Mouse (Mus musculus) kidney, postnatal 36 days (tissue): ENCODE measurements around the gene Hmg20b.

Experiments
- DNase-seq, 2 experiments: peaks; one replicate each; pipeline ENCODE4 v3.0.0; 2021 to 2022; ENCODE audit warnings: mixed read lengths in 2 of 2

The Hmg20b gene

DNA sequence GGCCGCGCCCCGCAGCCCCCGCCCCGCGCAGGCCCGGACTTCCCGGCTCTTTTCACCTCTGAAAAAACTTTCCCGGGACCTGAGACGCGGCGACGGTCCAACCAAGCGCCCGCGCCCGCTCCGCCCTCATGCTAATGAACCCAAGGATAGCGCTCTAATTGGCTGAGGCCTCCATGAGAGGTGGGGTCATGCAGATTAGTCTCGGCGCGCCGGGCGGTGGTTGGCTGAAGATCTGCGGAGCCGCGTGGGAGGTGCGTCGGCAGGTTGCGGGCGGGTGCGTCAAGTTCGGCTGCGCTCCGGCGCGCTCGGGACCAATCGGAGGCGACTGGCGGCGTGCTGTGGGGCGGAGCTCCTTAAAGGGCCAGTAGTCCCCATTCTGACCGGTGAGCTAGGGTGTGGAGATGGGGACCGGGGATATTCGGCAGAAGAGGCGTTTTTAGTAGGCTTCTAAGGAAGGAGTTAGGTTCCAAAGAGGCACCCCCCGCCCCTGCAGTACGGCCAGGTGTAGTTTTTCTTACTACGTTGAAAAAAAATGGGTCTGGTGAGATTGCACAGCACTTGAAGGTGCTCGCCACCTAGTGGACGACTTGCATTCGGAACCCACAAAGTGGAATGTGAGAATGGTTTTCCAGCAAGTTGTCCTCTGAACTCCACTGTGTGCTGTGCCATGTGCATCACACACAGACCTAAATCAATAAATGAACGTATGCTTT is at the start of gene Hmg20b:
Gene Hmg20b (minus strand): TSS at position 130 of the 713 bp plus-strand sequence.
- peak; percentile 100 for DNase-seq

DNA sequence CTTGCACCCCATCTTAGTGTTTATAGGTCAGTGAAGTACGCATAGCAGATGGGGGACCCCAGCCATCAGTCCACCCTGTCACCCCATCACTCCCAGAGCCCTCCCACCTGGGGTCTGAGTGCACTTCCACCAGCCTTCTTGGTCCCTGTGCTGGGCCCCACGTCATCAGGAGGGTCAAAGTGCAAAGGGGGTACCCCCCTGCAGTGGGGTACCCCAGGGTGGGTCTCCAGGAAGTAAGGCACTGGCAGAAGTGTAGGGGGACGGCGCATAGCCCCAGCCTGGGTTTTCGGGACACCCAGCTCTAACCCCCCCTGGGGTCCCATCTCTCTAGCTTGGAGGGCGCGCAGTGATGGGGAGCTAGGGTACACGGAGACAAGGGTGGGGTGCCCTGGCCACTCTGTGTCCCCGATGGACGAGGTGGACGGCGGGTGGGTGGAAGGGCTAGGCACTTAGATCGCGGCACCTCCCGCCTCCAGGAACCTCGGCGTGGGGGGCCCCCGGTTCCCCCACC is 49.6 kb upstream of the Hmg20b start:
- no peak for DNase-seq

DNA sequence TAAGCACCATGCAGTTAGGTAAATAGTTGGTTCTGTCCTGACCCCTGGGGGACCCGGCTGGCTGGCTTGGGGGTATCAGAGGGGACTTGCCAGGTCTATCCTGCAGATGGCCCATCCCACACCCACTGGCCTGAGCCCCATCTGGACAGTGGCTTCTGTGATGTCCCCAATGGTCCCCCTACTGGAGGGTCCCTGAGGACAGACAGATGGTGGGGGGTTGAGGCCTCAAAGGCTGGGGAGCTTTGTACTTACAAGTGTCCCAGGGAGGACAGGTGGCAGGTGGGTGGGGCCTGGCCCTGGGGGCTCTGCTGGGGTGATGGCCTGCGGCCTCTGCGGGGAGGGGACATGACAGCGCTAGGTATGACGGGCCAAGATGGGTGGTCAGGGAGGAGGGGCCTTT is 49.0 kb upstream of the Hmg20b start:
- DNase-seq, result no peak

DNA sequence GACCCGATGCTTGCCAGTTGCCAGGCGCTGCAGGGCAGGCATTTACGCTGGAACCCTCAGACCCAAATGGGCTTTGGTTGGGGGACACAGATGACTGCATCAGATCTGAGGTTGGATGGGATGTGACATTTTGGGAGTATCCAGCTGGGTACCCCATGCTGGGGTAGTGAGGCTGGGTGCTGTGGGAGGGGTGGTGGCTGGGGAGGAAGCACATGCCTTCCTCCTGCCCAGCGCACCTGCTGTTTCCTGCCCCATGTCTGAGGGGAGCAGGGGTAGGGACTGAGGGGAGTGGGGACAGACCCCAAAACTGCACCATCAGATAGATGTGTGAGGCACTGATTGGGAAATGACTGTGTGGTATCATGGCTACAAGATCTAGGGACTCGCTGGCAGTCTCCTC is 46.5 kb upstream of the Hmg20b start:
- no peak for DNase-seq

DNA sequence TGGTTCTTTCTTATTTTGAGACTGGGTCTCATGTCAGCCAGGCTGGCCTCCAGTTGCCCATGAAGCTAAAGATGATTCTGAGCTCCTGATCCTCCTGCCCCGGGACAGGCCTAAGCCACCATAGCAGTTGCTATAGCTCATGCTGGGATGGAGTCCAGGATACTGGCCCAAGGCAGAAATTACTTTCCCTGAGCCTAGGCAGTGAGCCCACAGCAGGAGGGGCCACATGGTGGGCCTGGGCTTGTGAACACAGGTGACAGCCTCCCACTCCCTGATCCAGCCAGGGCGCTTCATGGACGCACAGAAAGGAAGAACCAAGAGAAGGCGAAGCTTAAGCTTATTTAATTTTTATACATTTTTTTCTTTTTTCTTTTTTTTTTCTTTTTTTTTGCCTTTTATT is 45.6 kb upstream of the Hmg20b start:
- DNase-seq, result no peak

DNA sequence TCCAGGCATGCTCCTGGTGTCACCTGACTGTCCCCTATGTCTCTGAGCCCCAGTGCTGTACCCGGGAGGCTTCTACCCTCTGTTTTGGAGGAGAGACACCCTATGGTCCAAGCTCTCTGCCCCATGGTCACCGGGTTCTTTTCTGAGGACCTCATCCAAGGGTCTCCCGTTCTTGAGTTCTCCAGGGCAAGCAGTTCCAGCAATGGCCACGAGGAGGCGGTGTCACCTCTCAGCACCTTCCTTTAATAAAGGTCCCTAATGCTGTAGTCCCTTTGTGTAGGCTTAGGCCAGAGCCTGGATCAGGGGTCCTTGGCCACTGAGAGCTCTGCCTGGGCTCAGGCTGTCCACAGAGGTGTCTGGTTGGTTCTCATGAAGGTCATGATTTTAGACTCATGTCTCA is 44.8 kb upstream of the Hmg20b start:
- peak; percentile 72 to 88 for DNase-seq

DNA sequence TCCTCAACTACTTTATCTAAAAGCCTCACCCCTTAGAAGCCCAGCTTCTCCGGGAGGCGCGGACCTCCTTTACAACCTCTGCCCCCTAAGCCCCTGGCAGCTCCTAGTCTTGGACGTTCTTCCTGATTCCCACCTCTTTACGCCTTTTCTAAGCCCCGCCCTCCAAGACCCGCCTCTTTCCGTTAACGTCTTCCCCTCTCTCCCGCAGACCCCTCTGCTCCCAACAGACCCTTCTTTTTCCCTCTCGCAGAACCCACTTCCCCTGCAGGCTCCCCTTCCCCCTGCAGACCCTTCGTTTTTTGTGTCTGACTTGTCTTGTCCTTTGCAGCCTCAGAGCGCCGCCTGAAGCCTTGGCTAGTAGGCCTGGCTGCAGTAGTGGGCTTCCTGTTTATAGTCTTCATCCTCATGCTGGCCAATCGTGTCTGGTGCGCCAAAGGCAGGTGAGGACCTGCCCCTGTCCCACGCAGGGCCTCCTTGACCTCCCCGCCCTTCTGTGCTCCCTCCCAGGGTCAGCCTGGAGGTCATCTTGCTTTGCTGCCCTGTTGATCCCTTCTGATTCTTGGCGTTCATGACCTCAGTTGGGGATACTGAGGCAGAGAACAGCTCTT is 43.3 kb upstream of the Hmg20b start:
- peak; percentile 47 to 80 for DNase-seq

DNA sequence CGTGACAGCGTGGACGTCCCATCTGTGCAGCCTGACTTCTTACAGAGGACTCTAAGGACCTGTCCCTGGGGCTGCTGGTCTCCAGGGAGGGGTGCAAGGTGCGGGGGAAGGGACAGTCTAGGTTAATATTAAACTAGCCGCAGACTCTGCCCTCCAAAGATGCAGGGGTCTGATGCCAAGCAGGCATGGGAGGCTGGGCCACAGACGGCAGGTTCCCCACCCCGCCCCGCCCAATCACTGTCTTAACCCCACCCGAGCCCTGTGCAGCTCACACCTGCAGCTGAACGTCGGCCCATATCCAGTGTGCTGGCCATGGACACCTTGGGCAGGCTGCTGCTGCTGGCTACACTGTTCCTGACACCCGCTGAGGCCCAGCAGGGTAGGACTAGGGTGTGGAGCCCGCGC is 42.5 kb upstream of the Hmg20b start, which contains the start of gene Smim24:
Gene Smim24 (plus strand): TSS at position 271 of the 405 bp plus-strand sequence.
- peak; percentile 81 to 87 for DNase-seq

DNA sequence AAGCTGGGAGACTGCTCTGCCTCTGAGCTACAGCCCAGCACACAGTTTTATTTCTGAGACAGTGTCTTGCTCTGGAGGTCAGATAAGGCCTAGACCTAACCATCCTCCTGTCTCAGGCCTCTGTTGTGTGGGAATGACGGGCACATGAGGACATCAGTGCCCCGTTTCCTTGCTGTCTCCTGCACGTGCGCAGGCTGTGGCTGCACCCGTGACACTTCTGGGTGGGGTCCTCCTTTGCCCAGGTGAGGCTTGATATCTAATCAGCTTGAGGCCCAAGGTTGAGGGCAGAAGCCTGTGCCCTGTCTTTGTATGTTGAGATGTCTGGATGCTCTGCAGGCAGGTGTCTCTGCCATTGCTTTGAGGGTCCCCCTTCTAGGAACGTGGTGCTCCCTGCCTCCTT is 42.0 kb upstream of the Hmg20b start:
- DNase-seq, result no peak

DNA sequence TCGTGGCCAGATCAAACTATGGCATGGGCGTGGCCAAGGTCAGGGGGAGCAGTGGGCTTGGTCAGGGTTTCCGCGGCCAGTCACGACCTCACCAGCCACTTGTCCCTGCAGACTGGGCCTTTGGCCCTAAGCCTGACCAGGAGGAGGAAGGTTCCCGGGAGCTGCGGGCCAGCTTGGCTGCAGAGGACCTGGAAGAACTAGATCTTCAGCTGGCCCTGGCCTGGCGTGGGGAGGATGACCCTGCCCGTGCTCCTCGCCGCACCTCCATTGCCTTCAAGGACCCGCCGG is 40.3 kb upstream of the Hmg20b start:
- no peak for DNase-seq

DNA sequence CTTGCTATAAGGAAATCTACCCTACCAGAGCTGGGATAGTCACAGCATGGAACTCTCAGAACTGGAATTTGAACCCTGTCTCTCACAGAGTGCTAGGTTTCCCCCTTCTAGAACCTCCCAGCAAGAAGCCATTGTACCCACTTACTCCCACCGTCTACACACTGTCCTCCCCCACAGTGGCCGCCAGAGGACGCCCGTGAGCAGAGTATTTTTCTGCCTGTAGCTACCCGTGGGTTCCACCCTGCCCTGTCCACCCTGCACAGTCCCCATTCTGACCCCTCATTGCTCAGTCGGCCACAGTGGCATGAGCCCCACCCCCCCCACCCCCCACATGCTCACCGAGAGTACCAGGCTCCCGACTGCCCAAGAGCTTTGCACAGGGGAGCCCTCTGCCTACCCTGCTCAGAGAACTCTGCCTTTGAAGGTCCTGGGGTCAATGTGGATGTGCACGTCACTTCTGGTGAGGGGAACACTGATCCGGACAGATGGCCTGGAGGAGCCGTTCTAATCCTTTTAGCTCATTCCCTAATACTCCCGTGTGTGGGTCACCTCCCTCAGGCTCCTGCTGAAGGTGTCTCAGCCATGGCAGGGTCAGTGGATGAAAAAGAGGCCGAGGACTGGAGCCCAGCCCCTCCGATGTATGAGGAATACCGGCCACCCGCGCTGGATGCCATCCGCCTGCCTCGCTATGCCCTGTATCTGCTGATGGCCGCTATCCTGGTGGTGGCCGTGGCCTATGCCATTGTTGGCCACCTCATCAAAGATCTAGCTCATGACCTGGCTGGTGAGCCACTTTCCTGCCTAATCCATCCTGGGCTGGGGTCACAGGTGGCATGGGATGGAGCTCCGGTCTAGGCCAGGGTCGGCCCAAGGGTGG is 39.8 kb upstream of the Hmg20b start:
- DNase-seq, result peak; percentile 79 to 87

DNA sequence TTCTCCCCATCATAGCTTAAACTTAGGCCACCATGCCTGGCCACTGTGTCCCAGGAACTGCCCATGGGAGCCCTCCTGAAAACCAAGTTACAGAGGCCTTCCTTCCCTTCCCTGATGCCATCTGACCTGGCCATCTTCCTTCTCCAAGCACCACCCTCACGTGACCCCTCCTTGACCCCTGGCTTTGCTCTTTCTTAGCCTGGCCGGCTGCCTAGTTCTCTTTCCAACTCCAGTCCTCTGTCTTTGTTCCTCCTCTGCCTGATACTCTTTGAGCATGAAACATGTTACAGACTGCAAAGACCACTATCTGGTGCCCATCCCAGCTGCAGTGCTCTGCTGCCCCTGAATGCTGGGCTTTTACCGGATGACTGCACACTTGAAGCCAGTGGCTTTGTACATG is 39.1 kb upstream of the Hmg20b start:
- peak; percentile 70 to 80 for DNase-seq

DNA sequence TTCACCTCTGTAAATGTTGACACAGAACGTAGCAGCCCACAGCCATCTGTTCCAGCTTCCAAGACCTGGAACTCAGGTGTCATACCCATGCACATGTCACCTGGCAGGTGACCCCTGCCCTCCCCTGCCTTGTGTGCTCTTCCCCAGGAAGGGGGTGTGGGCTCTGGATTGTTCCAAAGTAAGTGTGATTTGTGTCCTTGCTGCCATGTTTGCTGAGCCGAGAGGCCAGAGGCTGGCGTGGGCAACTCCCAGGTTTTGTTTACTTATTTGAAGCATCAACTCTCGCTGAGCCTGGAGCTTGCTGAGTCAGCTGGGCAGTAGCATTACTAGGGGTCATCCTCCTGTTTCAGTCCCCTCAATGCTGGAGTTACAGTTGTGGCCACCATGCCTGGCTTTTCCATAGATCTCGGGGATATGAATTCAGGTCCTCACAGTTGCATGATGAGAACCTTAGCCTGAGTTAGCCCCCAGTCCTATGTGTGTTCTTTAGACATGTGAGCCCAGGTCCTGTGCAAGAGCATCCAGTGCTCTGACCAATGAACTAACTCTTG is 38.3 kb upstream of the Hmg20b start, which contains the start of gene Gm48552:
Gene Gm48552 (plus strand): TSS at position 501 of the 551 bp plus-strand sequence.
- DNase-seq, result no peak

DNA sequence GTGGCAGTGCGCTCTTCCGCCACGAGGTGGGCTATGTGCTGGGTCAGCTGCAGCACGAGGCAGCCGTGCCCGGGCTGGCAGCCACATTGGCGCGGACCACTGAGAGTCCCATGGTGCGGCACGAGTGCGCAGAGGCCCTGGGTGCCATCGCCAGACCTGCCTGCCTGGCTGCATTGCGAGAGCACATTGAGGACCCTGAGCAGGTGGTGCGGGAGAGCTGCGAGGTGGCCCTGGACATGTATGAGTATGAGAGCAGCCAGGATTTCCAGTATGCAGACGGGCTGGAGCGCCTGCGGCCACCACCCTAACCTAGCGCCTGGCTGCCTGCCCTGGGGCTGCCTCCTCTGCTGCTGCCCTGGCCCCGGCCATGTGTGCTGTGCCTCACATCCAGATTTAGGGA is 37.4 kb upstream of the Hmg20b start:
- no peak for DNase-seq

DNA sequence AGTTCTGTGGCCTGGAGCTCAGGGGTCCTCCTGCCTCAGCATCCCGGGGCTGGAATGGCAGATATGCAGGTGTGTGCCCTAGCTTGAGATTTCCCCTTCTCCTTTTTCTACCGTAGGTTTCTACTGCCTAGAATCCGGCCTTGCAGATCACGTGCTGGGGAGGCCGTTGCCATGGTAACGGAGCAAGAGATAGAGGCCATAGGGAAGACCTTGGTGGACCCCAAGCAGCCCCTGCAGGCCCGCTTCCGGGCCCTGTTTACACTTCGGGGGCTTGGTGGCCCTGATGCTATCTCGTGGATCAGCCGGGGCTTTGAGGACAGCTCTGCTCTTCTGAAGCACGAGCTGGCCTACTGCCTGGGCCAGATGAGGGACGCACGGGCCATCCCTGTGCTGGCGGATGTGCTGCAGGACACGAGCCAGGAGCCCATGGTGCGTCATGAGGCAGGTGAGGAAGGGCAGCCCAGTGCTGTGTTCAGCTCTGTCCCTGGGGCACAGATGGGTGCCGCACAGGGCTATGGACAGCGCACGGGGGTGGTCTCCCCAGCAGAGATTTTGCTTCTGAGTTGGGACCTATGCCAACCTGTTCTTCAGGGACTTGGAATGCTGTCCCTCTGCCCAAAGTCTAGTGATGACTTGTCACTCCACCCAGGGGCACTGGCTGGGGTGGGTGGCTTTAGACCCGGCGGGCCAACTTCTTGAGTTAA is 35.5 kb upstream of the Hmg20b start:
- no peak for DNase-seq

DNA sequence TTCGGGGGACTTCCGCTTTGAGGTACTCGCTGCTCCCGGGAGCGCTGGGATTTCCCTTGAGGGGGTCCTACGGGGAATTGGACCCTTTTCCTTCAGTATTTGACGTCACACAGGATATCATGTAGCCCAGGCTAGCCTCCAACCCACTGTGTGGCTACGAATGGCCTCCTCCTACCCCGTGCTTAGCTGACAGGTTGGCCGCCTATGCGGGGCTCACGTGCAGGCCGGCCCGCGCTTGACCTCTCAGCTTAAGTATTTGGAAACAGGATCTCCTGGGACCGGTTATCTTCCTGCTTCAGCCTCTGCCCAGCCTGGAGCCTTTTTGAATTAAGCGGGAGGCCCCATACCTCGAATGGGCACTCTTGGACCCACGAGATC is 34.3 kb upstream of the Hmg20b start:
- DNase-seq, result no peak

DNA sequence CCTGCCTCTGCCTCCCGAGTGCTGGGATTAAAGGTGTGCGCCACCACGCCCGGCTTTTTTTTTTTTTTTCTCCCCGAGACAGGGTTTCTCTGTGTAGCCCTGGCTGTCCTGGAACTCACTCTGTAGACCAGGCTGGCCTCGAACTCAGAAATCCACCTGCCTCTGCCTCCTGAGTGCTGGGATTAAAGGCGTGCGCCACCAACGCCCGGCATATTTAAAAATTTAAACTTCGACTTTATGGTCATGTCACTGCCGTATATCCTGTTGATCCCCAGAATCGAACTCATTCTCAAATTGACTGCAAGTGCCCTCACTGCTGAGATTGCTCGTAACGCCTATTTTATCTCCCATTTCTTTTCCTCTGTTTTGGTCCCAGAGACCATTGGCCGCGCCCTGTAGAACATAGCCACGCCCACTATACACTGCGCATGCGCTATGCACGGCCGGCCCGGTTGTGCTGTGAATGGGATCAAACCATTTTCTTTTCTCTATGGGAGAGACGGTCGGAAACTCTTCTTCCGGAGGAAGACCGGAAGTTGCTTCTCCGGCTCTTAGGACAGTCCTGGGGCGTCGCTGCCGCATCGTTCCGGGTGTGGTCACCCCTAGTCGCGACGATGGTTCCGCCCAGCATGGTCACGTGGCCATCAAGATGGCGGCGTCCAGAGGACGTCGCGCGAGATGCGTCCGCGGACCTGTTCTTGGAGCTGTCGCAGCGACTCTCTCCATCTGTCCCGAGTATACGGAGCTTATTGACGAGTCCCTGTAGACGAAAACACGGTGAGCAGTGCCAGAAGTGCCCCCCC is 33.7 kb upstream of the Hmg20b start, which contains the start of the genes Dohh and Gm48551:
Gene Dohh (plus strand): TSS at position 627 of the 803 bp plus-strand sequence.
Gene Gm48551 (plus strand): TSS at position 665 of the 803 bp plus-strand sequence.
- peak; percentile 99 to 100 for DNase-seq

DNA sequence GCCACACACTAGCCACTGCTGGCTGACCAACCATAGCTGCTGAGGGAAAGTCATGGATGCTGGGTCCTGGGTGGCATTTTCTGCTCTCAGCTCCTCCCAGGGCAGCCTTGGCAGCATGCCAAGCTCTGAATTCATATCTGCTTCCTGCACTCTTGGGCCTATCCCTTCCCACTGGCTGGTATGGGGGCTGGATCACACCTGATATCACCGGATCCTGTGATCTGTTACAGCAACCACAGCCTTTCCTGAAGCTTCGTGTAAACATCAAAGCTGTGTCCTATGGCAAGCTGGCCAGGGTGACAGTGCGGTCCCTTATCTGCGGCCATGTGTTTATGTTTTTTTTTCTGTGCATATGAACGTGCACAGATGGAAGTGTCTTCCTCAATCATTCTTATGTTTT is 31.8 kb upstream of the Hmg20b start:
- DNase-seq, result no peak

DNA sequence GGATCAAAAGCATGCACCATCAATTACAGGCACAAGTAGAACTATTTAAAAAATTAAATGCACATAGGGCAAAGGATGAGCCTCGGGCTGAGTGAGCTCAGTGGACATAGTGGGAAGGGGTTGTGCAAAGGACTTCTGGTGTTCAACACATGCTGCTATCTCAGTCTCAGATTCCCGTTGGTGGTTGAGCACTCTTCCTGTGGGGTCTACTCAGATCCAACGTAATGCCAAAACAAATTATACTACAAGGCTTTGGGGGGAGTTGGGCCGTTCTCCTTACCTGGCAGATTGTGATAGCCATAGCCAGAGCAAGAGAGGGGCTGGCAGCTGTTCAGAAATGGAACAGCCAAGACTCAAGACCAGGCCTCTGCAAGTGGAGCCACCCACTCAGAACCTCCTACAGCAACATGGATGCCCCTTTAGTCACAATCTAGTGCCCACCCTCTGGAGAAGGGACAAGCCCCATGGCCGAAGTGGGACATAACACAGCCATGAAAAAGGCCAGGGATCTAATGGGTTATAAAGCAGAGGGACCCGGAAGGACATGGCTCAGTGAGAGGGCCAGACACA is 29.6 kb upstream of the Hmg20b start:
- no peak for DNase-seq

DNA sequence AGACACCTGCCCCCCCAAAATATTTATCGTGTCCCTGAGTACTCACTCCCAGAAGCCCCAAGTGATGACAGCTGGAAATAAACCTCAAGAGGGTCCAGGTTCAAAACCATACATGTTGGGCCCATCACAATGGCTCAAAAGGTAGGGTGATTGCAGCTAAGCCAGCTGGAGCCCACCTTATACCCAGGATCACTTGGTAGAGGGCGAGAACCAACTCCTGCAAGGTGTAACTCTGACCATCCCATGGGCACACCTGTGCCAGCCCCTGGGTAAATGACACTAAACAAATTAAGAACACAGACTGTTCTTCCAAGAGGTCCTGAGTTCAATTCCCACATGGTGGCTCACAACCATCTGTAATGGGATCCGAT is 28.9 kb upstream of the Hmg20b start:
- DNase-seq, result no peak

DNA sequence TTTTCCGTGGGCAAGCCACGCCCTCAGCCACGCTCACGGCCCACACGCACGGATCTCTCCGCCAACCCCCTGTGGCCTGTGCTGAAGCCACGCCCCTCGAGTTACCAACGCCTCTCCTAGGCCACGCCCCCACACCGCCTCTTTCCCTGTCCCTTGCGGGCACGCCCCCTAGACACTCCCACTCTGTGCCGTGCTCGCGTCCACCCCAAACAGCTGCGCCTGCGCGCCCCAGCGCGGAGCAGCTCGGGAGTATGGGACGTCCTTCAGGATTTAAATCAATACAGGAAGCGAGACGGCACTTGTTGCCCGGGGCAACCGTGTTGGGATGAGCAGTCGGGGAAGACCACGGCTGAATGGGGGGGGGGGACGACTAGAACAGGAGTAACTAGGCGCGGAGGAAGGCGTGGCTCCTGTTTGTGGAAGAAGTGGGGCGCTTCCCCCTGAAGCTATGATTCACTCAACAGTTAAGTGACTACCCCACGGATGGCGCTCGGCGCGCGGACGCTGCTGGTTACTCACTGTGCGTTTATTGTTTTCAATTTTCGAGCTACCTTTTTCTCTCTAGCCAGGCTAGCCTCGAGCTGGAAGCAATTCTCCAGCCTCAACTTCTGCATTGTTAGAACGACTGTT is 28.4 kb upstream of the Hmg20b start:
- peak; percentile 100 for DNase-seq
